Mouse (Mus musculus): ENCODE measurements at regions not wholly inside any gene's neighbourhood (a gene's known extent, or its start where the extent isn't known, plus 50 kb on each side); places are given as distances from the start of the nearest gene placed in this dataset.

DNA sequence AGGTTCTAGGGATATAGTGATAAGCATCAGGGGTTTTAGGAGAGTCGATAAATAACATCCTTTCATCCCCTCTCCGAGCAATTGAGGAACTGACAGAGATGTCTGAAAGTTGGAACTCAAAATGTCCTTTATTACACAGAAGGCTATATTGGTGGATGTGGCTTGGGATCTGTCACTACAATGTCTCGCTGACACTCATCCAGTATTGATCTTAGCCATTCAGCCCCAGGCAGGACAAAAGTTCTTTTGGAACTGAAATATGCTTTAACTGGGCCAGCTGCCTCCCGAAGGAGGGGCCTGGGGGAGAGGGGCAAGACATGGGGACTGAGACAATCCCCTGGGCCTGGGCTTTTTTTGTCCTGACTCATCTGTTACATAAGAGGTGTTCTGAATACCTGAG is 85.2 kb upstream of the Atp6ap2 start:
- H3K27me3 ChIP-seq (ENCODE audit: control insufficient read depth, insufficient read depth, low read length) = no peaks in the 10 kb centered on the region
- no peak for TF ChIP-seq CTCF (IDR thresholded peaks at IDR 0.05; ENCODE audit: low read depth)
- ATAC-seq (ENCODE audit: insufficient read depth, low read depth) = no peak
- no peaks in the 10 kb centered on the region for H3K4me1 ChIP-seq (ENCODE audit: control insufficient read depth, insufficient read depth)
- H3K27ac ChIP-seq (ENCODE audit: low read depth) = no peak overlapping the region
- no peaks in the 10 kb centered on the region for H3K36me3 ChIP-seq (replicated peaks; ENCODE audit: control insufficient read depth, insufficient read depth, low read length)
- no peak for DNase-seq (ENCODE audit: low spot score)
- WGBS = 72% methylated on average over 4 of the region's 4 CpGs
- no peak overlapping the region for H3K9ac ChIP-seq (replicated peaks; ENCODE audit: low read depth, low read length)
- no peak overlapping the region for H3K4me3 ChIP-seq (ENCODE audit: low read depth, low read length)
- H3K9me3 ChIP-seq (replicated peaks; ENCODE audit: control insufficient read depth, low read length) = no peaks in the 10 kb centered on the region
- H3K4me2 ChIP-seq (ENCODE audit: low read depth, low read length) = no peak overlapping the region

DNA sequence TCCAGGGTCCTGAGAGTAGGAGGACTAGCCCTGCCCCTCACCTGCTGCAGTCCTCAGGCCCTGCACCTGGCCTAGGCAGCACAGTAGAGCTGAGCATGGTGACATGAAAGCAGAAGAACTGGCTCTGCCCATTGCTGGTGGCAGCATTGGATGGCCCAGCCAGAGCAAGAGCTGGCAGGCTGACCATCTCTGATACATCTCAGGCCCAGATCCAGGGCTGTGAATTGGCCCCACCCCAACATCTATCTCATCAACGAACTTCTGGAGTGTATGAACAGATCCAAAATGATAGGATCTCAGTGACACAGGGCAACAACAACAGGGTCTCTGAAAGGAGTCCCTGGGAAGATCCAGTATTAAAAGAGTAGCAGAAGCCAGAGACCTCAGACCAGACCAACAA is 84.0 kb upstream of the Atp6ap2 start:
- Histone ChIP-seq H3K9me3 (replicated peaks; ENCODE audit: control insufficient read depth, low read length) (no peaks in the 10 kb centered on the region), H3K4me3 (ENCODE audit: low read depth, low read length) (no peak overlapping the region), H3K27ac (ENCODE audit: low read depth) (no peak overlapping the region), H3K9ac (replicated peaks; ENCODE audit: low read depth, low read length) (no peak overlapping the region), H3K36me3 (replicated peaks; ENCODE audit: control insufficient read depth, insufficient read depth, low read length) (no peaks in the 10 kb centered on the region), H3K4me1 (ENCODE audit: control insufficient read depth, insufficient read depth) (no peaks in the 10 kb centered on the region), H3K4me2 (ENCODE audit: low read depth, low read length) (no peak overlapping the region), H3K27me3 (ENCODE audit: control insufficient read depth, insufficient read depth, low read length) (no peaks in the 10 kb centered on the region)
- no peak for DNase-seq (ENCODE audit: low spot score)
- WGBS = 44% methylated on average over 1 of the region's 1 CpGs
- no peak for ATAC-seq (ENCODE audit: insufficient read depth, low read depth)
- TF ChIP-seq EP300 (IDR thresholded peaks at IDR 0.05; ENCODE audit: low read depth) (no peak), CTCF (IDR thresholded peaks at IDR 0.05; ENCODE audit: low read depth) (no peak)

DNA sequence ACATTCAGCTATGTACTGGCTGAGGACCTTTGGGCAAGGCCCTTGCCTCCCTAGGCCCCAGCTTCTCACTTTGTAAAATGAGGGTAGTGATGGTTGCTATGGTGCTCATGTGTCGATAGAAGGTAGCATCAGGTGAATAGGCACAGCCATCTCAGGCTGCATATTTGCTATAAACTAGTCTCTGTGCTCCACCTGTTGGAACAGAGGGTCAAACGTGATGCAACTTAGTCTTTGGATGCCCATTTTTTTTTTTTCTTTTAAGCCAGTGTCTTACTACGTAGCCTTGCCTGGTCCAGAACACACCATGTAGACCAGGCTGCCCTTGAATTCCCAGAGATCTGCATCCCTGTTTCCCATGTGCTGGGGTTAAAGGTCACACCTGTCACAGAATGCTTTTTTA is 76.5 kb upstream of the Atp6ap2 start:
- Histone ChIP-seq H3K4me2 (ENCODE audit: low read depth, low read length) (no peak overlapping the region), H3K9ac (replicated peaks; ENCODE audit: low read depth, low read length) (no peak overlapping the region), H3K27ac (ENCODE audit: low read depth) (no peak overlapping the region), H3K4me1 (ENCODE audit: control insufficient read depth, insufficient read depth) (no peaks in the 10 kb centered on the region), H3K4me3 (ENCODE audit: low read depth, low read length) (no peak overlapping the region), H3K9me3 (replicated peaks; ENCODE audit: control insufficient read depth, low read length) (no peaks in the 10 kb centered on the region), H3K27me3 (ENCODE audit: control insufficient read depth, insufficient read depth, low read length) (no peaks in the 10 kb centered on the region), H3K36me3 (replicated peaks; ENCODE audit: control insufficient read depth, insufficient read depth, low read length) (no peaks in the 10 kb centered on the region)
- ATAC-seq (ENCODE audit: insufficient read depth, low read depth) (no peak), DNase-seq (ENCODE audit: low spot score) (no peak)
- WGBS = 58% methylated on average over 3 of the region's 3 CpGs
- TF ChIP-seq CTCF (IDR thresholded peaks at IDR 0.05; ENCODE audit: low read depth) = no peak; the same call in 1 of the 2 replicates
- TF ChIP-seq EP300 (IDR thresholded peaks at IDR 0.05; ENCODE audit: low read depth) = no peak

DNA sequence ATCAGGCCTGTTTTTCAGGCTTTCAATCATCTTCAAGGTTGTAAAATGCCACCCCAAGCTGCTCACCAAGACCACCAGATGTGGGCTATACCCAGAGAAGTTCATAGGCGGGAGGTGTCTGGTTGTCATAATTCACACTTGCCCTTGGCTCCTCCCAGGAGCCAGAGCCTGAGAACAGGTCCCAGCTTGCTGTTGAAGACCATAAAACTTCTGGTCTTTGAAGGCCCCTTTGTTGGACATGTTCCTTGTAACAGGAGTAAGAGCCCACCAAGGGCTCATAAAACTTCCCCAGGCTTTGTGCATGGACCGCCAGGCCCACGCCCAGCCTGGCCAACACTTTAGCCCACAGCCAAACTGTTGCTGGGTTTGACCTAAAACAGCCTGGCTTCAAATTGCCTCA is 62.6 kb upstream of the Atp6ap2 start:
- WGBS = 84% methylated on average over 3 of the region's 3 CpGs
- ATAC-seq (ENCODE audit: insufficient read depth, low read depth) = no peak
- Histone ChIP-seq H3K9me3 (replicated peaks; ENCODE audit: control insufficient read depth, low read length) (no peaks in the 10 kb centered on the region), H3K4me1 (ENCODE audit: control insufficient read depth, insufficient read depth) (no peaks in the 10 kb centered on the region), H3K9ac (replicated peaks; ENCODE audit: low read depth, low read length) (no peak overlapping the region), H3K27ac (ENCODE audit: low read depth) (no peak overlapping the region), H3K36me3 (replicated peaks; ENCODE audit: control insufficient read depth, insufficient read depth, low read length) (no peaks in the 10 kb centered on the region), H3K4me2 (ENCODE audit: low read depth, low read length) (no peak overlapping the region), H3K4me3 (ENCODE audit: low read depth, low read length) (no peak overlapping the region), H3K27me3 (ENCODE audit: control insufficient read depth, insufficient read depth, low read length) (no peaks in the 10 kb centered on the region)
- TF ChIP-seq CTCF (IDR thresholded peaks at IDR 0.05; ENCODE audit: low read depth) (no peak), EP300 (IDR thresholded peaks at IDR 0.05; ENCODE audit: low read depth) (no peak)
- DNase-seq (ENCODE audit: low spot score) = no peak

DNA sequence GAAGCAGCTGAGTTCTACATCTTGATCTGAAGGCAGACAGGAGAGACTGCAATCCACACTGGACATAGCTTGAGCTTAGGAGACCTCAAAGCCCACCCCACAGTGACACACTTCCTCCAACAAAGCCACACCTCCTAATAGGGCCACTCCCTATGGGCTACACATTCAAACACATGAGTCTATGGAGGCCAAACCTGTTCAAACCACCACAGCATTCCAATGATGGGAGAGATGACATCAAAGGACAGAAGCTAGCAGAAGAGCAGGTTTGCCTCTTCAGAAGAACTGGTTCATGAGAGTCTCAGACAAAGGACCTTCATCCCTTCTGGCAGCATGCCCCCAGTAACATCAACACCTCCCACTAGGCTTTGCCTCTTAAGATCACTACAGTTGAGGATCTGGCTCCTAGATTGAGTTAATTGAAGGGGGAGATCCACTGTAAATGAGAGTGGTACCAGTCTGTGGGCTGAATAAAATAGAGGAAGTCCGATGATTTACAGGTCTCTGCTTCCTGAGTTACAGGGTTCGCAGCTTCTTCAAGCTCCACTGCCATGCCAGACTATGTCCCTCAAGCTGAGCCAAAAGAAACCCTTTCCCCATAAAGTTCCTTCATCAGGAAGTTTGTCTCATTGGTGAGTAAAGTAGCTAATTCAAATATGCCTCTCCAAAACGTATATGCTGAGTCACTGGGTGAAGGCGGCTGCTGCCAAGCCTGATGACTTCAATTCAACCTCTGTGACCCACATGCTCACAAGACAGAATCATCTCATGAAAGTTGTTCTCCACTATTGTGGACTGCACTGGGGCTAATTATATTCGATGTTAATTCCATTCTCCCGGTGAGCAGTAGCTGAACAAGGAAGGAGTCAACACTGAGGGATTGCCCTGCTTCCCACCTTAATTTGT is 56.9 kb upstream of the Atp6ap2 start:
- ATAC-seq (ENCODE audit: insufficient read depth, low read depth) (no peak), DNase-seq (ENCODE audit: low spot score) (no peak)
- WGBS = 53% methylated on average over 6 of the region's 6 CpGs
- Histone ChIP-seq H3K4me3 (ENCODE audit: low read depth, low read length) (no peak overlapping the region), H3K4me2 (ENCODE audit: low read depth, low read length) (no peak overlapping the region), H3K9me3 (replicated peaks; ENCODE audit: control insufficient read depth, low read length) (no peaks in the 10 kb centered on the region), H3K27ac (ENCODE audit: low read depth) (no peak overlapping the region), H3K27me3 (ENCODE audit: control insufficient read depth, insufficient read depth, low read length) (no peaks in the 10 kb centered on the region), H3K36me3 (replicated peaks; ENCODE audit: control insufficient read depth, insufficient read depth, low read length) (no peaks in the 10 kb centered on the region), H3K9ac (replicated peaks; ENCODE audit: low read depth, low read length) (no peak overlapping the region), H3K4me1 (ENCODE audit: control insufficient read depth, insufficient read depth) (no peaks in the 10 kb centered on the region)
- TF ChIP-seq CTCF (IDR thresholded peaks at IDR 0.05; ENCODE audit: low read depth) = no peak
- TF ChIP-seq EP300 (IDR thresholded peaks at IDR 0.05; ENCODE audit: low read depth) = no peak
